Mouse (Mus musculus): ENCODE measurements around the gene Vsig10l. TPM values are rescaled to one million over a fixed set of nuclear protein-coding genes. Genes with fewer than 3 reads are reported as not detected.

Vsig10l gene
- total RNA-seq (2021): 1 to 10 TPM; 3.3 to 4.6 TPM
- long read RNA-seq, experiment 1, partial matches to known transcripts: 4 of 6 reads
- long read RNA-seq, experiment 1, other reads (novel, unspliced or antisense): 2 of 6 reads
- long read RNA-seq, experiment 2, partial matches to known transcripts: 3 of 6 reads
- long read RNA-seq, experiment 2, other reads (novel, unspliced or antisense): 3 of 6 reads

- DNase-seq (ENCODE audit: low spot score in 2 of 2): no peak
- intact Hi-C loops (cut with DNase I): loop anchor here (10.0 kb wide), 1 partner anchor 178 kb away; no protein-coding TSS in a partner anchor
Observed at GRCm38 (mm10) chr7:43462851-43463250, at the start of gene Vsig10l. Gene Vsig10l (plus strand): TSS chr7:43463151.

- intact Hi-C loops (cut with DNase I): no loop called here
- DNase-seq (ENCODE audit: low spot score in 2 of 2): no peak
Observed at GRCm38 (mm10) chr7:43417298-43417697, 45.7 kb upstream of the Vsig10l start.

GRCm38 (mm10) chr7:43422995-43423617 is 39.8 kb upstream of the Vsig10l start:
- intact Hi-C loops (cut with DNase I): loop anchor here (5.0 kb wide), 1 partner anchor 44 kb away; no protein-coding TSS in a partner anchor

DNA sequence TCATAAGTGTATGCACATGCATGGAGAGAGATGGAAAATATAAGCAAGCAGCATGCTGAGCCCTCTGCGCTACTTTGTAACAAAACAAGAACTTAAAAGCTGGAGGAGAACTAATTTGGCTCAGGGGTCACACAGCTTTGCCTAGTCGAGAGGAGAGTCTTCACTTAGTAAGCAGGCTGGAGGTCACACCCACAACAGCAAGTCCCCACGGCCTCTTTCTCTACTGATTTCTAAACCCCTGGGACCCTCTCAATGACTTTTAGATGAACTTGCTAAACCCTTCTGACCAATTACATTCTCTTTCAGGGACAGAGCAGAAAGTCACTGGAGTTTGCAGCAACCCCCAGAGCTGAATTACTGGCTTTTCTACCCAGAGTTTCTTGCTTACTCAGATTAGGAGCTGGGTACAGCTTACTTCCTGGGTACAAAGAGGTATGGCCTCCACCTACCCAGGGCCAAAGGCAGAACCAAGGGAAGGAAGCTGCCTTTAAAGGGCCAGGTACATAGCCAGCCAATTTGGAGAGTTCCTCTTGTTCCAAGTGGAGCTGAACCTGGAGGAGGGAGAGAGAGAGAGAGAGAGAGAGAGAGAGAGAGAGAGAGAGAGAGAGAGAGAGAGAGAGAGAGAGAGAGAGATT is 38.8 kb upstream of the Vsig10l start:
- DNase-seq (ENCODE audit: low spot score in 2 of 2): no peak
- intact Hi-C loops (cut with DNase I): loop anchor here (5.0 kb wide), 1 partner anchor 43 kb away; no protein-coding TSS in a partner anchor

More at GRCm38 (mm10) chr7:43422995-43423617, 39.8 kb upstream of the Vsig10l start:
- peak; percentile 79 to 87 for DNase-seq (ENCODE audit: low spot score in 2 of 2)

DNA sequence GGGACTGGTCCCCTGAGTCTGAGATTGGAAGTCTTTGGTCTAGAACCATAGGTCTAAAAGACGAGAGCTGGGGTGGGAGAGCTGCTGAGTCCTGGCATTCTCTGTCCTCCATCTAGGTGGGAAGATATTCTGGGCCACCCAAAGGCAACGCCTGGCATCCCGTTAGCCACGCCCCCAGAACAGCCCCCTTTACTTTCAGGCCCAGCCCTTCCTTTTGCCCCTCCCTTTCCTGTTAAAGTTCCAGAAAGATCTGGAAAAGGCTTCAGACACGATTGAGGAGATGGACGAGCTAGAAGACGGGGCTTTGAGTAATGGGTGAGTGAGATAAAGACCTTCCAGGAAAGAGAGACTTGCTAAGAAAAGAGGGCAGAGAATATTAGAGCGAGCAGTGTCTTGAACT is 35.5 kb upstream of the Vsig10l start, which contains the start of gene Lim2:
Gene Lim2, plus strand, starts transcription at position 265 of the 400 bp plus-strand sequence.
- no peak for DNase-seq (ENCODE audit: low spot score in 2 of 2)
- intact Hi-C loops (cut with DNase I): no loop called here

- intact Hi-C loops (cut with DNase I): no loop called here
- DNase-seq (ENCODE audit: low spot score in 2 of 2): no peak
Observed at GRCm38 (mm10) chr7:43429500-43429899, 33.5 kb upstream of the Vsig10l start.

- intact Hi-C loops (cut with DNase I): no loop called here
- no peak for DNase-seq (ENCODE audit: low spot score in 2 of 2)
Observed at GRCm38 (mm10) chr7:43432891-43433290, 30.1 kb upstream of the Vsig10l start.

GRCm38 (mm10) chr7:43434676-43435075 is 28.3 kb upstream of the Vsig10l start:
- intact Hi-C loops (cut with DNase I): no loop called here
- DNase-seq (ENCODE audit: low spot score in 2 of 2): no peak

GRCm38 (mm10) chr7:43436341-43437255 is 26.4 kb upstream of the Vsig10l start, which contains the start of gene Nkg7:
Gene Nkg7 (plus strand): TSS chr7:43437073.
- intact Hi-C loops (cut with DNase I): no loop called here
- no peak for DNase-seq (ENCODE audit: low spot score in 2 of 2)

GRCm38 (mm10) chr7:43438611-43439010 is 24.3 kb upstream of the Vsig10l start:
- intact Hi-C loops (cut with DNase I): no loop called here
- DNase-seq (ENCODE audit: low spot score in 2 of 2): no peak

GRCm38 (mm10) chr7:43440482-43440881 is 22.5 kb upstream of the Vsig10l start, which contains the start of gene Cldnd2:
Gene Cldnd2 (plus strand): TSS chr7:43440782.
- DNase-seq (ENCODE audit: low spot score in 2 of 2): no peak
- intact Hi-C loops (cut with DNase I): loop anchor here (10.0 kb wide), 1 partner anchor 126 kb away; the partner anchor contains the start of gene Zfp715

- intact Hi-C loops (cut with DNase I): loop anchor here (10.0 kb wide), 1 partner anchor 126 kb away; the partner anchor contains the start of gene Zfp715
- no peak for DNase-seq (ENCODE audit: low spot score in 2 of 2)
Observed at GRCm38 (mm10) chr7:43441071-43441470, 21.9 kb upstream of the Vsig10l start.

- DNase-seq (ENCODE audit: low spot score in 2 of 2): no peak
- intact Hi-C loops (cut with DNase I): loop anchor here (10.0 kb wide), 1 partner anchor 128 kb away; the partner anchor contains the start of gene Zfp715
Observed at GRCm38 (mm10) chr7:43442684-43443083, 20.3 kb upstream of the Vsig10l start.

DNA sequence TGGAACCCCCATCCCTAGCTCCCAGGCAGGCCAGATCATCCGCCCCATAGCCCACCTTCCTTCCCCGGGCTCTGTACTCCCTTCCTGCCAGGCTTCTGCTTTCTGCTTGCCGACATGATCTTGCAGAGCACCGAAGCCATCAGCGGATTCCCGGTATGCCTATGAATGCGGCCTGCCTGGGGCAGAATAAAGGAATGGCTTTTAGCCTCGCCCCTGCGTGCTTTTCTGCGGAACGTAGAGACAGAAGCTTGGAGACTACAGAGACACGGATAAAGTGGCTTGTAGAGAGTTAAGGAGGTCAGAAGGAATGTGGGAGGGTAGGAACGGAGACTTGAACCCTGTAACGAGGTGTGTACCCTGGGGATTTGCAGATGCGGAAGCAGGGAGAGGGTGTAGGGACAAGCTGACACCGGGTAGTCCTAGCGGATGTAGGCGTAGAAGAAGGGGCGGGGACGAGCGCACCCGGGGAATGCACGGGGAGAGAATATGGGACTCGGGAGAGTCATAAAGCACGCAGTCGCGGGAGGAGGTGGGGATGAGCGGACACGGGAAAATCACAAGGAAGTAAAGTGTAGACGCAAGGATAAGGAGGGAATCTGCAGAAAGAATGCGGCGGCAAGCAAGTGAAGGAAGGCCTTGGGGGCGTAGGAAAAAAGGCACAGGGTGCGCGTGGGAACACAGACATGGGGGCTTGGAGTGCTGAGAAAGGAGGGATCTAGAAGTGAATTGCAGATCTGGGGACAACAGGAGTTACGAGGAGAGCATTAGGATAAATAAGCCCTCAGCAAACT is 19.6 kb upstream of the Vsig10l start:
- intact Hi-C loops (cut with DNase I): loop anchor here (10.0 kb wide), 1 partner anchor 129 kb away; the partner anchor contains the start of gene Zfp715
- peak; percentile 38 to 66 for DNase-seq (ENCODE audit: low spot score in 2 of 2)

DNA sequence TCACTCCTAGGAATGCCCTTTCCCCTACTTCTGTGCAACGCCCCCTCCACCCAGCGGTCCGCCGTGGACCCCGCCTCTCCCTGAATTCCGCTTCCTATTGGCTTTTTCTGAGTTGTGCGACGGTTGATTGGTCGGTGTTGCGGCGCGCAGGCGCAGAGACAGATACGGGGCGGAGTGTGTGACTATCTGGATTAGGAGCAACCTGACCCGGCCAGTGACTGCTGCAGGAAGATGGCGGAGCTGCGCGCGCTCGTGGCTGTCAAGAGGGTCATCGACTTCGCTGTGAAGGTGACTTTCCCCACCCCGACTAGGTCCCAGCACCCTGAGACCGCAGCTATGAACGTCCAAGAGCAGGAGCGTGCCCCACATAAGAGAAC is 19.0 kb upstream of the Vsig10l start, which contains the start of the genes Etfb and Gm45233:
Gene Etfb, plus strand, starts transcription at position 167 of the 377 bp plus-strand sequence.
Gene Gm45233, plus strand, starts transcription at position 212 of the 377 bp plus-strand sequence.
- peak; percentile 94 to 95 for DNase-seq (ENCODE audit: low spot score in 2 of 2)
- intact Hi-C loops (cut with DNase I): loop anchor here (10.0 kb wide), 1 partner anchor 129 kb away; the partner anchor contains the start of gene Zfp715

- intact Hi-C loops (cut with DNase I): loop anchor here (10.0 kb wide), 1 partner anchor 133 kb away; the partner anchor contains the start of gene Zfp715
- DNase-seq (ENCODE audit: low spot score in 2 of 2): no peak
Observed at GRCm38 (mm10) chr7:43447801-43448200, 15.2 kb upstream of the Vsig10l start.

GRCm38 (mm10) chr7:43448246-43448645 is 14.7 kb upstream of the Vsig10l start:
- DNase-seq (ENCODE audit: low spot score in 2 of 2): no peak
- intact Hi-C loops (cut with DNase I): loop anchor here (10.0 kb wide), 1 partner anchor 133 kb away; the partner anchor contains the start of gene Zfp715

DNA sequence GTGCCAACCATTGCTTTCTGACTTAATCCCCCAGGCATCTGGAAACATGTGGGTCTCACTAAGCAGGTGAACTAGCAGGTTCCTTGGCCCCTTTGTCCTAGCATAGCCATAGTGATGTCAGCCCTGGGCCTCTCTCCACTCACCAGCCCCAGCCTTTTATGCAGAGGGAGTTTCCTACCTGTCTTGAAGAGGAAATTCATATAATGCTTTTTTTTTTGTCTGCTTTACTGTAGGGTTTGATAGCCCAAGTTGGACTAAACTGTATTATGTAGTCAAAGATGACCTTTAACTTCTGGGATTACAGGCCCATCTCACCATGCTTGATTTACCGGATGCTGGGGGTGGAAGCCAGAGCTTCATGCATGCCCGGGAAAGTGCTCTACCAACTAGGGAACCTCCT is 13.1 kb upstream of the Vsig10l start:
- DNase-seq (ENCODE audit: low spot score in 2 of 2): no peak
- intact Hi-C loops (cut with DNase I): loop anchor here (10.0 kb wide), 1 partner anchor 135 kb away; the partner anchor contains the start of gene Zfp715
